Mouse (Mus musculus) hindbrain, embryonic 13.5 days (tissue): ENCODE measurements around the gene Fam169a. TPM values are rescaled to one million over a fixed set of nuclear protein-coding genes. Genes with fewer than 3 reads are reported as not detected.
A peak's percentile ranks its signal among the peaks of the same experiment; 100 is the strongest.
"Not testable (repeated sequence)": the region's sequence is repeated elsewhere in the genome, so short reads cannot be mapped to it uniquely, and the experiment has no call there.

ENCODE experiments used
- ATAC-seq: fragments of 200-750 bp; cut with Nextera tagmentation; 2 replicates; pipeline ENCODE4 v1.8.0; 2017; ENCODE audit warnings: moderate TSS enrichment; ENCODE audit not compliant: low FRiP score
- H3K27ac ChIP-seq: fragments of 300-500 bp; sonication (generic); 2 replicates; pipeline ENCODE4 v1.5.1; 2015; ENCODE audit warnings: inconsistent platforms, mild to moderate bottlenecking, moderate library complexity
- H3K27me3 ChIP-seq: fragments of 300-500 bp; sonication (generic); 2 replicates; pipeline ENCODE4 v1.6.1; 2015; ENCODE audit warnings: mild to moderate bottlenecking, inconsistent platforms
- H3K36me3 ChIP-seq: fragments of 300-500 bp; sonication (generic); 2 replicates; pipeline ENCODE4 v1.6.1; 2015; ENCODE audit warnings: mild to moderate bottlenecking, inconsistent platforms
- H3K4me1 ChIP-seq: fragments of 300-500 bp; sonication (generic); replicated peaks from 2 replicates; pipeline ENCODE4 v1.6.1; 2015; ENCODE audit warnings: inconsistent platforms
- H3K4me2 ChIP-seq: fragments of 300-500 bp; sonication (generic); 2 replicates; pipeline ENCODE4 v1.6.1; 2015; ENCODE audit warnings: inconsistent platforms, mild to moderate bottlenecking, moderate library complexity
- H3K4me3 ChIP-seq: fragments of 300-500 bp; sonication (generic); 2 replicates; pipeline ENCODE4 v1.5.1; 2015; ENCODE audit warnings: mild to moderate bottlenecking, inconsistent platforms
- H3K9ac ChIP-seq: fragments of 300-500 bp; sonication (generic); 2 replicates; pipeline ENCODE4 v1.6.1; 2015; ENCODE audit warnings: mild to moderate bottlenecking, inconsistent platforms
- H3K9me3 ChIP-seq: fragments of 300-500 bp; sonication (generic); 2 replicates; pipeline ENCODE4 v1.6.1; 2016; ENCODE audit warnings: inconsistent platforms
- WGBS: fragments of 180-500 bp; shearing (Covaris S2); methylation state at CpG from one replicate; pipeline ENCODE4 v1.1.7; 2015; 5-methylcytosine and 5-hydroxymethylcytosine counted together
- polyA plus RNA-seq: library from polyadenylated mRNA; unstranded; fragments of >200 nt; fragmentation: Nextera tagmentation; extraction: Ambion mirVana; gene quantifications from 2 replicates; pipeline ENCODE4 v1.2.1, GENCODE M21; 2015

Gene Fam169a
- polyA plus RNA-seq, 1 experiment from 2014 or later, result 21.8 TPM

DNA sequence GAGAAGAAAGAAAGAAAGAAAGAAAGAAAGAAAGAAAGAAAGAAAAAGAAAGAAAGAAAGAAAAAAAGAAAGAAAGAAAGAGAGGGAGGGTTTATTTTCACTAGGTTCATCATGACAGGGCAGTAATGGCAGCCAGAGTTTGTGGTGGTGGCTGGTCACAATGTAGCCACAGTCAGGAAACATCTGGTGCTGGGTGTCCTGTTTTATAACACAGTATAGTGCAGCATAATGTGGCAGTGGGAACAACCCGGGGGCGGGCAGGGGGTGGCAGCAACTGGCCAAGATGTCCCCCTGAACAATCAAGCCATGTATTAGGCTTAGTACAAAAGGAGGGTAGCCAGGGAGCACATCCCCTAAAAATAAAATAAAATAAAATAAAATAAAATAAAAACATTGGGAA is 3.7 kb upstream of the Fam169a start:
- Histone ChIP-seq H3K4me1 (0 out of 2 replicates have a peak, but pooled peaks cover 4% of the 10 kb centered on the region), H3K4me3 (no peak overlapping the region), H3K9ac (no peak overlapping the region), H3K27me3 (peaks cover 15% of the 10 kb centered on the region; the same call in 1 of the 2 replicates), H3K36me3 (no peaks in the 10 kb centered on the region), H3K4me2 (no peak overlapping the region), H3K9me3 (no peaks in the 10 kb centered on the region), H3K27ac (no peak overlapping the region)
- WGBS, result 94% methylated on average over 2 of the region's 2 CpGs
- no peak for ATAC-seq

DNA sequence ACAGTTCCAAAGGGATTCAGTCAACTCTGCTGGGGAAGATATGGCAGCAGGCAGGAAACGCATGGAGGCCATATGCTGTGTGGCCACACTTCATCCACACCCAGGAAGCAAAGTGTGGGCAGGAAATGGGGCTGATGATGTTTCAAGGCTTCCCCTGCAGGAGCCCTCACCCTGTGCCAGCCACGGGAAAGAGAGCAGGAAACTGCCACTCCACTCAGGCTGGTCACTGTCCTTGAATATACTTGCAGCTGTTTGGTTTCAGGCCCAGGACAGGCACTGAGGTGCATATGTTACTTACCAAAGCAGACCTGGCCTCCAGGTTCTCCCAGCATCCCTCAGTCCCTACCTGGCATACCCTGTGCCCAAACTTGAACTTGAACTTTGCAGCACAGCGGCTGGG is 2.7 kb upstream of the Fam169a start:
- 73% methylated on average over 3 of the region's 3 CpGs for WGBS
- H3K4me2 ChIP-seq, result 0 out of 2 replicates have a peak overlapping the region, but pooled peaks have one; percentile 2
- H3K9ac ChIP-seq, result no peak overlapping the region

DNA sequence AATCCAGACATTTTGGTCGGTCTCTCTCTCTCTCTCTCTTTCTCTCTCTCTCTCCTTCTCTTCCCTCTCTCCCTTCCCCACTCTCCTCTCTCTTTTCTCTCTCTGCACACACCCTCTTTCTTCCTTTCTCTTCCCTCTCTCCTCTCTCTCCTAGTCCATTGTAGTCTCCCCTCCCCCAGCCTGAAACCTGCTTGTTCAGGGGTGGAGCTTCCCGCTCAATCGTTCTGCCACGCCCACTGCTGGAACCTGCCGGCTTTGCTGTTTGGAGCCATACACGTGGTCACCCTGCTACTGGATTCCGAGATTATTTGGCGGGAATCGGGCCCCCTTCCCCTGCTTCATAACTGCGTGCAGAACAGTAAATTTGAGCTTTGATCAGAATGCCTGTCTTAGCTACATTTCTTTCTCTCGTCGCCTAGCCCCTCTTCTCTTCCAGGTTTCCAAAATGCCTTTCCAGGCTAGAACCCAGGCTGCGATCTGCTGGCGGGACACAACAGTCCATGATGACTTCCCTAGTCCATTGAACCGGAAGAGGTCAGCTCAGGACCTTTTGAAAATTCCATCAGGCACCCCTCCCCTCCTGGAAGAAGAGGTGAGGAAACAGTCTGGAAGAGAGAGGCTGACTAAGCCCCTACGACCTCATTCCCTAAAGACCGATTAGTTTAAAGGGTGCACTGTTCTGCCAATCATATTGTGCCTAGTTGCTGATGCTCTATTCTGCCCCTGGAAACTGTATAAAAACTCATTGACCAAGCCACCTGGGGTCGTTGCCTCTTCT is 2.1 kb upstream of the Fam169a start:
- not testable (repeated sequence) for H3K9ac ChIP-seq, H3K36me3 ChIP-seq, H3K27ac ChIP-seq, ATAC-seq, H3K9me3 ChIP-seq, H3K4me1 ChIP-seq, H3K4me3 ChIP-seq
- WGBS, result 43% methylated on average over 18 of the region's 18 CpGs
- peaks cover 15% of the 10 kb centered on the region; the same call in 1 of the 2 replicates for H3K27me3 ChIP-seq
- 0 out of 2 replicates have a peak overlapping the region, but pooled peaks have one; percentile 2 for H3K4me2 ChIP-seq

More for the DNA sequence above, 2.7 kb upstream of the Fam169a start:
- no peak overlapping the region for H3K27ac ChIP-seq
- H3K36me3 ChIP-seq, result no peaks in the 10 kb centered on the region
- H3K4me1 ChIP-seq, result 0 out of 2 replicates have a peak, but pooled peaks cover 4% of the 10 kb centered on the region
- H3K27me3 ChIP-seq, result peaks cover 15% of the 10 kb centered on the region; the same call in 1 of the 2 replicates
- 0 out of 2 replicates have a peak, but pooled peaks have one; percentile 17 for ATAC-seq
- no peak overlapping the region for H3K4me3 ChIP-seq
- H3K9me3 ChIP-seq, result no peaks in the 10 kb centered on the region

DNA sequence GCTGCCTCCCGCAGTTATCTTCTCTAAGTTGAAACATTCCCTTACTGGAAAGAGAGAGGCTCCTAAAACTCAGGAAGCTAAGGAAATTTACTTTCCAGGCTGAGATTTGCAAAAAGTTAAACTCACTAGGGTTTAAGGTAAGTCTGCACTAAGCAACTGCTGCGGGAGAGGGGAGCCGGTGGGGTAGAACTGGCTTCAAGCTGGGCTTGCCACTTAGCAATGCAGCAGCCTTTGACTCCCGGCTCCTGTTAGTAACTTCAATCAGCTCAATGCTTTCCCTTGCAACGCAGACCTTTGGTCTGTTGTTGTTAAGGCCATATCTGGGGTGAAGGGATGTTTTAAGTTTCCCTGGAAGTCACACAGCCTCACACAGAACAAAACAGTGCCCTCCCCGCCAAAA is 605 bp downstream of the Fam169a start:
- Histone ChIP-seq H3K4me2 (no peak overlapping the region), H3K4me3 (no peak overlapping the region), H3K36me3 (no peaks in the 10 kb centered on the region), H3K9me3 (no peaks in the 10 kb centered on the region), H3K27me3 (peaks cover 15% of the 10 kb centered on the region; the same call in 1 of the 2 replicates), H3K27ac (no peak overlapping the region), H3K4me1 (peaks cover 8% of the 10 kb centered on the region; the same call in 1 of the 2 replicates), H3K9ac (no peak overlapping the region)
- ATAC-seq, result no peak
- WGBS, result 7% methylated on average over 6 of the region's 6 CpGs

DNA sequence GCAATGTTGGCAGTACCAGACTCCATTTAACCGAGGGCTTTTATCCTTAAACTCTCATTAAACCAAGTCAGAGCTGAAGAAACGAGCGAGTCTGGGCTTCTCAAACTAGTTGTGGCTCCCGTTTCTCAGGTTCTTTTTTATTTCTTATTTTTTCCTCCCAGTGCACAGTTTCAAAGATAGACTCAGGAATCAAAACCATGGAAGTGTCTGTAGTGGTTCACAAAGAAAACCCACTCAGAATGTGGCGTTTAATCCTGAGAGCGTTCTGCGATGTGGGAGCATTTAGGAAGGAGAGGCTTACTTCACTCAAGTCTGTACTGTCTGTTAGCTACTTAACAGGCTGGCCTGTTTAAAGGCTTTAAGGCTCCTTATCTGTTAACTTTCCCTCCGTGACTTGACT is 1.1 kb downstream of the Fam169a start:
- 47% methylated on average over 8 of the region's 8 CpGs for WGBS
- Histone ChIP-seq H3K4me2 (no peak overlapping the region), H3K9me3 (no peaks in the 10 kb centered on the region), H3K27ac (no peak overlapping the region), H3K27me3 (peaks cover 15% of the 10 kb centered on the region; the same call in 1 of the 2 replicates), H3K4me1 (peaks cover 12% of the 10 kb centered on the region; the same call in 1 of the 2 replicates), H3K9ac (no peak overlapping the region), H3K4me3 (no peak overlapping the region), H3K36me3 (no peaks in the 10 kb centered on the region)
- ATAC-seq, result no peak

DNA sequence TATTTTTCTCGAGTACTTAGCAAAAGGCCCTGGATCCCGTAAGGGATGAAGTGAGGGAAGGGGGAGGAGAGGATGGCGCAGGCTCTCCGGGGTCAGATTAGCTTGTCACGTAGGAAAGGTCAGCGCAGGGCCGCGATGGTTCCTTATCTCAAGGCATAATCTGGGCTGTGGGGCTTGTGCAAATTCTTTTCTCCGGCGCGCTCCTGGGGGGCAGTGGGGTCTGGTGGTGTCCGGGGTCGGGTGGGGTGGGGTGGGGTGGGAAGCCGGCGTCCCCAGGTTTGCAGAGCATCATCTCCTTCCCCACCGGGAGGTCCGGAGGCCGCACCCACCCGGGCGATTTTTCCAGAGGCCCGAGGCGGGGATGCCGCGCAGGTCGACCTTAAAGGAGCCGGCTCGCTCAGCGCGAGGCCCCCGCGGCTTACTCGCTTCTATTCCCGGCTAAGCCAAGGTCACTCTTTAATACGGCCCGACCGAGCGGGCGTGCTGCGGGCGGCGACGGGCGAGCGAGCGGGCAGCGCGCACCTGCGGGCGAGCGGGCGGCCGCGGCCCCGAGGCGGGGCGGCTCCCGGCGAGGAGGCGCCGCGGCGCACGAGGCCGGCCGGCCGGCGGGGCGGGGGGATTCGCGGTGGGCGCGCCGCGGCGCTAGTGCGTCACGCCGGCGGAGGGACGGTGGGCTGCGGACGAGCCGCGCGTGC is 4.0 kb downstream of the Fam169a start:
- H3K27me3 ChIP-seq, result peaks cover 12% of the 10 kb centered on the region; the same call in 1 of the 2 replicates
- peak overlapping the region; percentile 84 for H3K4me3 ChIP-seq
- no peaks in the 10 kb centered on the region for H3K9me3 ChIP-seq
- peak; percentile 85 for ATAC-seq
- H3K4me1 ChIP-seq, result peaks cover 10% of the 10 kb centered on the region; the same call in 1 of the 2 replicates
- peak overlapping the region; percentile 95 for H3K27ac ChIP-seq
- peak overlapping the region; percentile 90 for H3K9ac ChIP-seq
- WGBS, result under 1% methylated on average over 61 of the region's 85 CpGs
- peak overlapping the region; percentile 70 for H3K4me2 ChIP-seq
- no peaks in the 10 kb centered on the region for H3K36me3 ChIP-seq

DNA sequence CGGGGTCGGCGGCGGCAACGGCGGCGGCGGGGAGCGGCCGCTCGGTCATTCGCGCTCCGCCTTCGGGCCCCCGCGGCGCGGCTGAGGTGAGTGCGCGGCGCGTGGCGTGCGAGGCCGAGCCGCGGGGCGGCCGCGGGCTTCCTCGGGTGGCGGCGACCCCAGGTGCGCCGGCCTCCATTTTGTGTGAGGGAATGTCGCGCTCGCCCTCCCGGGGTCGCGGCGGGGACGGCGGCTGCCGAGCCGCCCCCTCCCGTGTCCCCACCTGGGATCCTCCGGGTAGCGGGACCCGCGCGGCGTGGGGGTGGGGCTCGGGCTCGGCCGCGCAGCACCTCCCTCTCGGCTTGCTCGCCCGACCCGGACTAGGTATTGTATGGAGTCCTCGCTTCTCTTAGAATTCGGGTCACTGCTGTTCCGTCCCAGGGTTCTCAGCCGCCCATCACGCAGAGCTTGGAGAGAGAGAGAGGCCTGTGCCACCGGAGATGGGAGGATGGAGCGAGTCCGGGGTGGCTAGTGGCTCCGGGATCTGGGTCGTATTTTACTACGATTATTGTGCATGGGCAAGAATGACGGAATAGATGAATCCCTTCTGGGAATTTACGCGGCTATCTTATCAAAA is 4.6 kb downstream of the Fam169a start:
- peak overlapping the region; percentile 90 for H3K9ac ChIP-seq
- WGBS, result under 1% methylated on average over 58 of the region's 76 CpGs
- no peaks in the 10 kb centered on the region for H3K9me3 ChIP-seq
- peak; percentile 90 for ATAC-seq
- peak overlapping the region; percentile 84 for H3K4me3 ChIP-seq
- peak overlapping the region; percentile 70 for H3K4me2 ChIP-seq
- peaks cover 10% of the 10 kb centered on the region; the same call in 1 of the 2 replicates for H3K27me3 ChIP-seq
- H3K27ac ChIP-seq, result peak overlapping the region; percentile 95
- no peaks in the 10 kb centered on the region for H3K36me3 ChIP-seq
- peaks cover 10% of the 10 kb centered on the region; the same call in 1 of the 2 replicates for H3K4me1 ChIP-seq

DNA sequence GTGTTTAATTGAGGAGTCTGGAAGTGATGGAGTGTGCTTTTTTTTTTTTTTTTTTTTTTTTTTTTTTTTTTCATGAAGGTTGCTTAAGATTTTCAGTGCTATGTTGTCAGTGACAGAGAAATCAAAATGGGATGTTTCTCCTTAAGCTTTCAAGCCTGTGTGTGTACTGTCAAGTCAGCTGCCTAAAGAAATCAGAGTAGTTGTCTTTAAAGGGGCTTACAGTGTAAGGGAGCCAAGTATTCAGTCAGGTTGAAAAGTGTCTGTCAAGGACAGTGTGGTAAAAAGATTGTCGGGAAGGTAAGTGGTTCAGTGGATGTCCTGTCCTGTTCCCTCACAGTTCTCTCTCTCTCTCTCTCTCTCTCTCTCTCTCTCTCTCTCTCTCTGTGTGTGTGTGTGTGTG is 6.4 kb downstream of the Fam169a start:
- H3K27ac ChIP-seq, result no peak overlapping the region
- no peak overlapping the region for H3K4me2 ChIP-seq
- 53% methylated on average over 1 of the region's 1 CpGs for WGBS
- no peak overlapping the region for H3K4me3 ChIP-seq
- peaks cover 10% of the 10 kb centered on the region; the same call in 1 of the 2 replicates for H3K4me1 ChIP-seq
- ATAC-seq, result no peak
- H3K9ac ChIP-seq, result no peak overlapping the region
- no peaks in the 10 kb centered on the region for H3K27me3 ChIP-seq
- no peaks in the 10 kb centered on the region for H3K36me3 ChIP-seq
- H3K9me3 ChIP-seq, result no peaks in the 10 kb centered on the region

DNA sequence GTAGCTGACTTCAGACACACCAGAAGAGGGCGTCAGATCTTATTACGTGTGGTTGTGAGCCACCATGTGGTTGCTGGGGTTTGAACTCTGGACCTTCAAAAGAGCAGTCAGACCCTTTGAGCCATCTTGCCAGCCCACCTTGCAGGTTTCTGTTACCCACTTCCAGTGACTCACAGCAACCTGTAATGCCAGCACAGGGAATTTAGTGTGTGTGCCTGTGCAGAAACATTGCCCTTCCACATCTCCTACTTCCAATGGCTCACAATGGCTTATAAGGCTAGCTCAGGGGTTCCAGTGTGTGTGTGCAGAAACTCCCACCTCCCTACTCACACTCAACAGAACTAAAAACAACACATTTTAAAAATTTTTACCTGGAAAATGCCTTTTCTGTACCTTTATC is 10.5 kb downstream of the Fam169a start:
- 95% methylated on average over 2 of the region's 2 CpGs for WGBS
- no peaks in the 10 kb centered on the region for H3K9me3 ChIP-seq
- no peak overlapping the region for H3K27ac ChIP-seq
- H3K4me3 ChIP-seq, result no peak overlapping the region
- no peak for ATAC-seq
- no peaks in the 10 kb centered on the region for H3K36me3 ChIP-seq
- no peaks in the 10 kb centered on the region for H3K27me3 ChIP-seq
- H3K4me2 ChIP-seq, result no peak overlapping the region
- H3K4me1 ChIP-seq, result peaks cover 10% of the 10 kb centered on the region; the same call in 1 of the 2 replicates
- no peak overlapping the region for H3K9ac ChIP-seq

DNA sequence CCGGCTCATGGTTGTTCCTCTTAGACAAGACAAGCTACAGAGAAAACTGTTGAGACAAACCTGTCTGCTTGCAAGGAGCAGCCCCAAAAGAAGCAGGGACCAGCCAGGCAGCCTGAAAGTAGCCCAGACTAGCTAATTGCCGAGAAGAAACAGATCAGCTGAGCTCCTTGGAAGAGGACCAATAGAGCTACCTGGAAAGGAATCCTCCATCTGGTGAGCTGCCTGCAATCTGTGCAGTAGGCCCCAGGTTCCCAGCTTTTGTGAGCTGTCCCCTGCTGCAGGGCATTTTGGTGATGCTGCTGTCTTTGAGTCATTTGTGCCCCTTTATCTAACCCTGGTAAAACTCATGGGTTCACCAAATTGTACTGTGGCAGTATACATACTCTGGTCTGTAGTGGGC is 13.1 kb downstream of the Fam169a start:
- Histone ChIP-seq H3K4me2 (no peak overlapping the region), H3K4me3 (no peak overlapping the region), H3K4me1 (peaks cover 7% of the 10 kb centered on the region; the same call in 1 of the 2 replicates), H3K27ac (no peak overlapping the region), H3K27me3 (no peaks in the 10 kb centered on the region), H3K36me3 (no peaks in the 10 kb centered on the region), H3K9ac (no peak overlapping the region), H3K9me3 (no peaks in the 10 kb centered on the region)
- WGBS, result 84% methylated on average over 2 of the region's 2 CpGs
- no peak for ATAC-seq

DNA sequence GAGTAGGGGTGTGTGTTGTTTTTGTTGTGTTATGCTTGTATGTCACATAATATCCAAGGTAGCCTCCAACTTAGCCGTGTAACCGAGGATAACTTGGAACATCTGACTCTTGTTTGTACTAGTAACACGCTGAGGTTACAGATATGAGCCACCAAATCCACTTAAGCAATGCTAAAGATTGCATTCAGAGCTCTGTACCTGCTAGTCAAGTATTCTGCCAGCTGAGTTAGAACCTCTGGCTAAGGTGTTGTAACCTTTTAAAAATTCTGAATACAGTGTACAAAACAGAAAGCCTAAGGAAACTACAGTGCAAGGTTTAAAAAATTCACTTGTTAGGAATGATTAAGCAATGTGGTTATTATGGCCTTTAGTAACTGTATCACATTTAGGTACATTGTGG is 13.5 kb downstream of the Fam169a start:
- WGBS, result 92% methylated on average over 3 of the region's 3 CpGs
- Histone ChIP-seq H3K4me2 (no peak overlapping the region), H3K4me1 (peaks cover 7% of the 10 kb centered on the region; the same call in 1 of the 2 replicates), H3K4me3 (no peak overlapping the region), H3K9ac (no peak overlapping the region), H3K9me3 (no peaks in the 10 kb centered on the region), H3K36me3 (no peaks in the 10 kb centered on the region), H3K27ac (no peak overlapping the region), H3K27me3 (no peaks in the 10 kb centered on the region)
- no peak for ATAC-seq

DNA sequence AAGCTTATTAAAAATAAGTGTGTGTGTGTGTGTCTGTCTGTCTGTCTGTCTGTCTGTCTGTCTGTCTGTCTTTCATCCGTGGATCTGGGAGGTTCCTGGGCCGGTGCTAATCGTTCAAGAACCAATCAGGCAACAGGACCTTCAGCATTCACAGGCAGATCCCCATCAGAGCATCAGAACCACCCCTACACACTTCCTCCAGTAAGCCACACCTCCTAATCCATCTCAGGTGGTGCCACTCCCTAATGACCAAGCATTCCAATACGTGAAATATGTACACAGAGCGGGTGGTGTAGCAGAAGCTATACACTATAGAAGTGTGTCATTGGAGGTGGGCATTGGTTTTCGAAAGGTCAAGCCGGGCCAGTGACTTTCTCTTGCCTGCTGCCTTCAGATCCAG is 15.3 kb downstream of the Fam169a start:
- no peak overlapping the region for H3K9ac ChIP-seq
- WGBS, result 93% methylated on average over 7 of the region's 7 CpGs
- no peak for ATAC-seq
- no peaks in the 10 kb centered on the region for H3K27me3 ChIP-seq
- no peaks in the 10 kb centered on the region for H3K9me3 ChIP-seq
- H3K36me3 ChIP-seq, result no peaks in the 10 kb centered on the region
- H3K4me1 ChIP-seq, result peaks cover 7% of the 10 kb centered on the region; the same call in 1 of the 2 replicates
- no peak overlapping the region for H3K4me3 ChIP-seq
- no peak overlapping the region for H3K27ac ChIP-seq
- H3K4me2 ChIP-seq, result no peak overlapping the region
